Mouse (Mus musculus): ENCODE measurements around the gene Klf1.
"Not testable (repeated sequence)": the region's sequence is repeated elsewhere in the genome, so short reads cannot be mapped to it uniquely, and the experiment has no call there.

Gene Klf1

DNA sequence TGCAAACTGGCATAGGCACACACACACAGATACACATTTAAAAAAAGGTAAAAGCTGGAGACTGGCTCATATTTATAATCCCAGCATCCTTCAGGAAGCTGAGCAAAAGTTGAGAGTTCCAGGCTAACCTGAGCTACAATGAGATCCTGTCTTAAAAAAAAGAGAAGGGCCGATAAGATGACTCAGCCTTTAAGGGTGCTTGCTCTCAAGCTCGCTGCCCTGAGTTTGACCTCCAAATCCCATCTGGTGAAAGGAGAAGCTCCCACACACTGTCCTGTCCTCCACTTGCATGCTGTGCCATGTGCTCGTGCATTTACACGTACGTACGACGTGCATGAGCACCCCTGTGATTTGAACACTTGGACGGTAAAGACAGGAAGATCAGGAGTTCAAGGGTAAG lies 5.8 kb downstream of the Klf1 start:
- DNase-seq (ENCODE audit: low spot score in 2 of 2): no peak

DNA sequence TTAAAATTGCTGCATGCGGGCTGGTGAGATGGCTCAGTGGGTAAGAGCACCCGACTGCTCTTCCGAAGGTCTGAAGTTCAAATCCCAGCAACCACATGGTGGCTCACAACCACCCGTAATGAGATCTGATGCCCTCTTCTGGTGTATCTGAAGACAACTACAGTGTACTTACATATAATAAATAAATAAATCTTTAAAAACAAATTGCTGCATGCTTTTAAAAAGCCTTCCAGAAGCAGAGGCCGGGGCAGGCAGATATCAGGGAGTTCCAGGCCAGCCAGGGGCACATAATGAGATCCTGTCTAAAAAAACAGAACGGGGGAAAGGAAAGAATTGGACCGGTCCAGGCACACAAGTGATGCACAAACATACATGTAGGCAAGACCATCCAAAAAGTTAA lies 6.3 kb downstream of the Klf1 start:
- DNase-seq (ENCODE audit: low spot score in 2 of 2): not testable (repeated sequence)

DNA sequence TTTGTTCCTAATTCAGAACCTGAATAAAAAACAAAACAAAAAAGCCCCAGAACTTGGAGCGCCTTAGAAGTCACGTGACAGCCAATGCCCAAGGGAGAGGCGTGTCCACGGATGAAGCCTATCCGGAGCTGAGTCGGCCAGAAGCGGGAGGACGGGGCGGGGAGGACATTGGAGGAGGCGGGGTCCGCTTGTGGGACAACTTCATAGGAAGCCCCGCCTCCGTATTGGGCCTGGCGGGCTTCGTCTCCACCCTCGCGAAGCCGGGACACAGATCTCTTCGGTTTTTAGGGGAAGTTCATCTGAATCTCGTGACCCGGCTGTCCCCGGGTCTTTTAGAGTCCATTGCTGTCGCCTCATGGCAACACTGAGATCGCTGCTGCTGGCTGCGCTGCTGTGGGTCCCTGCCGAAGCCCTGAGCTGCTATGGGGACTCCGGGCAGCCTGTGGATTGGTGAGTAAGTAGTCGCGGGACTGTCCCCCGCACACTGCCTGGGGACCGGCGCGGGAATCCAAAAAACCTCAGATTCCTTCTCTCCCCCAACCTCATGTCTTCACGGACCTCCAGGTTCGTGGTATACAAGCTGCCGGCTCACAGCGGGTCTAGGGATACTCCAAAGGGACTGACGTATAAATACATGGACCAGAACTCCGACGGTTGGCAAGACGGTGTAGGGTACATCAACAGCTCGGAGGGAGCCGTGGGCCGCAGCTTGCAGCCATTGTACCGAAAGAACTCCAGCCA lies 6.9 kb downstream of the Klf1 start, which contains the start of gene Dnase2a:
Gene Dnase2a, plus strand, starts transcription at position 140 of the 741 bp plus-strand sequence.
- peak; percentile 65 to 85 for DNase-seq (ENCODE audit: low spot score in 2 of 2)

DNA sequence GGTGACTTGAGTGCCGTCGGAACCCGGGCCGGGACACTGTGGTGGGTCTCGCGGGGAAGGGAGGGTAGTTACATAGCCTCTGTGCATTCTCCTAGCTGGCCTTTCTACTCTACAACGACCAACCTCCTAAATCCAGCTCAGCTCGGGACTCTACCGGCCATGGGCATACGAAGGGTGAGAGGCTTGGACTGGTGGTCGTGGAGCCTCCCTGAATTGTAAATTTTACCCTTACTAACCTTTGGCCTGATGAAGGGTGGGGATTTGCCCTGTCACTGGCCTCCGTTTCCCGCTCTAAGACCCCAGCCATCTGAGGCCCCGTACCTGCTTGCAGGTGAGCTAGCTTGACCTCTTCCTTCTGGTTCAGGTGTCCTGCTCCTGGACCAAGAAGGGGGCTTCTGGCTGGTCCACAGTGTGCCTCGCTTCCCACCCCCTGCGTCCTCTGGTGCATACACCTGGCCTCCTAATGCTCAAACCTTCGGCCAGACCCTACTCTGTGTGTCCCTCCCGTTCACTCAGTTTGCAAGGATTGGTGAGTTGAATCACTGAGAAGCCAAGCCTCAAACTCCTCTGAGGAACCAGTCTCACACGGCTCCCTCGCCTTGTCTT lies 7.5 kb downstream of the Klf1 start:
- no peak for DNase-seq (ENCODE audit: low spot score in 2 of 2)

DNA sequence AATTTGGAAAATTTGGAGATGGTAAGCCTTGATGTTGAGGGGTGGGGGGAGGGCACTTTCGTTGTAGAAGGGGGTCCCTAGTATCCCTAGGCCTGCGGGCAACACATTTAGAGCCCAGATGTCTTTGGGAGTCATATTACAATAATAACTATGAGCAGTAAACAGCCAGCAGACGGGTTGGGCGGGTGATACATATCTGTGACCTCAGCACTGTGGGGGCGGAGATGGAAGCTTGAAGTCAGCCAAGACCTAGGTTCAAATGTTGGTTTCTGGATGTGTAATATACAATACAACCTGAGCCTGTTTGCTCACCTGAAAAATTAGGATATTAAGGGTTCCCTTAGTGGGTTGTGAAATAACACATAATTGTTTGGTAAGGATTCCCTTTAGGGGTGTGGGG lies 8.2 kb downstream of the Klf1 start:
- DNase-seq (ENCODE audit: low spot score in 2 of 2): no peak

DNA sequence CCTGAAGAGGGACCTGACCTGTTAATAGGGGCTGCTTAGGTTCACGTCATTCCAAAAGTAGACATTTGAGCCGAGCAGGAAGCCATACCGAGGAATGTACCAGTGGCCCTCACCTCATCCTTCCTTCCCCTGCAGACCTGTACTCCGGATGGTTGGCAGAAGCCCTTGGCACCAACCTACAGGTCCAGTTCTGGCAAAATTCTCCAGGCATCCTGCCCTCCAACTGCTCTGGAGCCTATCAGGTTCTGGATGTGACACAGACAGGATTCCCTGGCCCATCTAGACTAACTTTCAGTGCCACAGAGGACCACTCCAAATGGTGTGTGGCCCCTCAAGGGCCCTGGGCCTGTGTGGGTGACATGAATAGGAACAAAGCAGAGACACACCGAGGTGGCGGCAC lies 8.8 kb downstream of the Klf1 start:
- no peak for DNase-seq (ENCODE audit: low spot score in 2 of 2)

DNA sequence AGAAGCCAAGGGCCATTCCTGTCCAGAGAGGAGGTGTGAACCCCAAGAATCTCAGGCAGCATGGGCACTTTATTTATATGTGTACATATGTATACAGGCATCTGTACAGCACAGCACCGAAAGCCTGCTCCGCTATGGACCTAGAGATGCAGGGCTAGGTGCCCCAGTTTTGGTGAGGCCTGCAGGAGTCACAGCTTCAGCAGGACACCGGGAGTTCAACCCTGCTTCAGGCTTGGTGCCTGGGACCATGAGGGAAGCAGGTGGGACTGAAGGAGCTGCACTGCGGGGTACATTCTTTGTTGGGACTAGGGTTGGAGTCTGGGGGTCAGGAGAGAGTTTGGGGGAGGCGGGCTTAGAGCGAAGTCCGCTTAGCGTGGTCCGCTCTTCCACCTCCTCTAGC lies 10.1 kb downstream of the Klf1 start:
- no peak for DNase-seq (ENCODE audit: low spot score in 2 of 2)

- DNase-seq (ENCODE audit: low spot score in 2 of 2): no peak
Measured at GRCm38 (mm10) chr8:84912391-84912790, 10.7 kb downstream of the Klf1 start.

DNA sequence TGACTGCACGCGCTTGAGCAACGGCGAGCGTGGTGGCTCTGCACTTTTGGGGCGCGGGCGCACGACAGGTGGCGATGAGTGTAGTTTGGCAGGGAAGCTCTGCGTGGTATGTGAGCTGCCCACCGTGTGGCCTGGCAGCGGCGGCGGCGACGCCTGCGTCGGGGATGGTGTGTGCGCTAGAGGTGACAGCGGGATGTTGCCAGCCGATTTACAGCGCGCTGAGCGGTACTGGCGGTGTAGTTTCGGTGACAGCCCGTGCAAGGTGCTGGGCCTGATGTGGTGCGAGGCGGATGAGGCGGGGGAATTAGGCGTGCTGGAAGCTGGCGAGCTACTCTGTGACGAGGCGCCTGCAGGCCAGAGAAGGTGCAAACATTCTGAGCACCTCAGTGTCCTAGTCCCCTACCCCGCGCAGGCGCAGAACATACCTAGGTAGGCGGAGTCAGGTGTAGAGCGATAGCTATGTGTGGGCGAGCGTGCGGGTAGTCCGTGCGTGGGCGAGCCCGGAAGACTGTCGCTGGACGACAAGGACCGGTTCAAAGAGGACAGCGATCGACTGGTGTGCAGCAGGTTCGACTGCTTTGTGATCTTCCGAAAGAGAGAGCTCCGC lies 11.3 kb downstream of the Klf1 start:
- DNase-seq (ENCODE audit: low spot score in 2 of 2): no peak

DNA sequence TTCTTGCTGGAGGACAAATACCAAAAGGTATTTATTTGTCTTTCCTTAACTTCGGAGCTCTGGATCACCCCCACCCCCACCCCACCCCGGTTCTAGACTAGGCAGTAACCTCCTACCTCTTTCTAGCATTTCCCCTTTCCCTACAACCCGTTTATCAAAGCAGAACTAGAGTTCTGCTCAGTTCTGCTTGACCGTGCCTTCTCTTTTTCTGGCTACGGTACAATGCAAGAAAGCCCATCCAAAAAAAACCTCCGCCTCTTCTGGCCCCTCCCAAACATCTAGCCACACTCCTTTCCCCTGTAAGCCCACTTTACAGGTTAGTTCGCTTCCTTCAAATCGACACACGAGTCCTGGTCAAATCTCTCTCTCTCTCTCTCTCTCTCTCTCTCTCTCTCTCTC lies 11.8 kb downstream of the Klf1 start:
- no peak for DNase-seq (ENCODE audit: low spot score in 2 of 2)

DNA sequence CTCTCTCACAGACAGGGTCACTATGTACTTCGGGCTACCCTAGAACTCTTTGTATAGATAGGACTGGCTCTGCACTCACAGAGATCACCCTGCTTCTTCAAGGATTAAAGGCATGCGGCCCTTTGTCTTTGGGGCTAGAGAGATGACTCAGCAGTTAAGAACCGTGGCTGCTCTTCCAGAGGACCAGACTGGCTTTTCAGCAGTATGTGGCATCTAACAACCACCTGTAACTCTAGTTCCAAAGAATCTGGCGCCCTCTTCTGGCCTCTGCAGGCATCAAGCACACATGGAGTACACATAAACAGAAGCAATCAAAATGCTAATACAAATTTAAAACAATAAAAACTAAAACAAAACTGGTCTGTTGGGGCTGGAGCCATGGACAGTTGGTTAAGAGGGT lies 12.2 kb downstream of the Klf1 start:
- DNase-seq (ENCODE audit: low spot score in 2 of 2): no peak

DNA sequence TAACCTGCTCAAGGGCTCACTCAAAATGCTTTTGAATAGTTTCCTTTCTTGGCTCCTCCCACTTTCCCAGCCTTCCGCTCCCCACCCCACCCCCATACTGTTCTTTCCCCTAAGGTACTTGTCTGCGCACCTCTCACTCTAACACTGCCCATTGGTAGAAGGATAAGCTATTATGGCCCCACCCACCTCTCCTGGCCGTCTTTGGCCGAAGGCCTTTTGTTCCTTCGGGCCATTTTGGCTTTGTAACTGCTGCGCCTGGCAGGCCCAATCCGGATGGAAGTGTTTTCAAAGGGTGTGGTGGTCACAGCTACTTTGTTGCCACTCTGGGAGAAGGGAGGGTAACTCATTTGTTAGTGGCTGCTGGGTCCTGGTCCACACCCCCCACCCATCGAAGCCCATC lies 13.5 kb downstream of the Klf1 start:
- no peak for DNase-seq (ENCODE audit: low spot score in 2 of 2)

- DNase-seq (ENCODE audit: low spot score in 2 of 2): no peak
Measured at GRCm38 (mm10) chr8:84917781-84918180, 16.1 kb downstream of the Klf1 start.

DNA sequence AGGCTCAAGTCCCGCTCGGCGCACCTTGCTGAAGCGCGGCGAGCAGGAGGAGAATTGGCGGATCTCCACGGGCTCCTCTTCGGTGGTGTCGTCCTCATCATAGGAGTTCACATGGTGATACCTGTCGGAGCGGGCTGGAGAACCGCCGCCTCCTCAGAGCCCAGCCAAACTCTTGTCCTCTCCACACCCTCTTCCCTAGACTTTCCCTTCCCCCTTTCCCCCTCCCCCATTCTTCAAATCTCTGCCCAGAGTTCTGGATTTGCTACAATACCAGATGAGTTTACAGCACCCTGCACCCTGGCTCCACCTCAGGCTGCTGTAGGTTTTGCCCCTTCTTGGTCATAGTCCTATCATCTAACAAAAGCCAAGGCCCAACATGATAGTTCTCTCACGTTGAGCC lies 16.9 kb downstream of the Klf1 start:
- DNase-seq (ENCODE audit: low spot score in 2 of 2): no peak

DNA sequence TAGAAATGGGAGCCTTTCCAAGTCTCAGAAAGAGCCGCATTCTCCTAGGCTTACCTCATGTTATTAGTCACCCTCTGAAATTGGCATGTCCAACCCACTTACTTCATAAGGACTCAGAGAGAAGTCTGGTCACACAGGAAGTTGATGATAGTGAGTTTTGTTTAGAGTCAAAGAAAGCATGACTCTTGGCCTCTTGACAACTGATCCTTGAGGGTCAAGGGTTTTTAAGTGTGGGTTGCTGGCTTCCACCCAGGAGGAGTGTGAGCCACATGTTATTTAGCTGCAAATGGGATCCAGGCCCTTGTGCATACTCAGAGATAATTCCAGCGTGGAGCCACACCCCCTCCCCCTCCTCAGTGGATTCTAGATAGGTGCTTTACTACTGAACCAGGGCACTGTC lies 19.9 kb downstream of the Klf1 start:
- no peak for DNase-seq (ENCODE audit: low spot score in 2 of 2)

DNA sequence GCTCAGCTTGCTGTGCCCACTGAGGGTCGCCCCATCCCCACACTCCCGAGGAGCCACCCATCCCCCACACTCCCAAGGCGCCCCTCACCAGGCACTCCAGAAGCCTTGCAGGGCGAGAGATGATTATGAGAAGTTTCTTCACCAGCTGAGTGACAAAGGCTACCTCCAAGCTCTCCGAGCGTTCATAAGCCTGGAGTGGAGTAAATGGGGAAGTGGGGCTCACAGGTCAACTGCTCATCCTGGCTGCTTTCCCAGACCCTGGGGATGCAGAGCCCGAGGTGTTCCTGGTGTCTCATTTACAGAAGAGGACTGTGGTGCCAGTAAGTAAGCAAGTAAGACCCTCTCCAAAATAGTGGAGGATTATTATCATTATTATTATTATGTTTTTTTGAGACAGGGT lies 23.8 kb downstream of the Klf1 start:
- DNase-seq (ENCODE audit: low spot score in 2 of 2): no peak

GRCm38 (mm10) chr8:84927513-84927912 lies 25.8 kb downstream of the Klf1 start:
- DNase-seq (ENCODE audit: low spot score in 2 of 2): no peak

GRCm38 (mm10) chr8:84928456-84929306 lies 27.0 kb downstream of the Klf1 start:
- peak in 1 of 2 experiments; percentile 84 for DNase-seq (ENCODE audit: low spot score in 2 of 2)

DNA sequence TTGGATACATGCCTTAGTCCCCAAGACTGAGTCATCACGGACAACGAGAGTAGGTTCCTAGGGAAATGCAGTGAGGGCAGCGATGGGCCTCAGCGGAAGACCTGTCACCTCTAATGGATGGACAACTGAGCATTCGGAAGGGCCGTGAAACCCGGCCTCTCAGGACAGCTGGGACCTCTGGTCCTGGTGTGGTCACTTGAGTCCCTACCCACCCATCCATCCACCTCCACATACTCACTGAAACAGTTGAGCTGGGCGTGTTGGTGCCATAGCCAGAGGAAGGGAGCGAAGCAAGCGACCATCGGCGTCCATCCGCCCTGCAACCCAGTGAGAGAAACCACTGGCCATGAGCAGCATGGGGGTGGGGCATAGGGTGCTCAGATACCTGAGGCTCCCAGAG lies 28.9 kb downstream of the Klf1 start:
- no peak for DNase-seq (ENCODE audit: low spot score in 2 of 2)

DNA sequence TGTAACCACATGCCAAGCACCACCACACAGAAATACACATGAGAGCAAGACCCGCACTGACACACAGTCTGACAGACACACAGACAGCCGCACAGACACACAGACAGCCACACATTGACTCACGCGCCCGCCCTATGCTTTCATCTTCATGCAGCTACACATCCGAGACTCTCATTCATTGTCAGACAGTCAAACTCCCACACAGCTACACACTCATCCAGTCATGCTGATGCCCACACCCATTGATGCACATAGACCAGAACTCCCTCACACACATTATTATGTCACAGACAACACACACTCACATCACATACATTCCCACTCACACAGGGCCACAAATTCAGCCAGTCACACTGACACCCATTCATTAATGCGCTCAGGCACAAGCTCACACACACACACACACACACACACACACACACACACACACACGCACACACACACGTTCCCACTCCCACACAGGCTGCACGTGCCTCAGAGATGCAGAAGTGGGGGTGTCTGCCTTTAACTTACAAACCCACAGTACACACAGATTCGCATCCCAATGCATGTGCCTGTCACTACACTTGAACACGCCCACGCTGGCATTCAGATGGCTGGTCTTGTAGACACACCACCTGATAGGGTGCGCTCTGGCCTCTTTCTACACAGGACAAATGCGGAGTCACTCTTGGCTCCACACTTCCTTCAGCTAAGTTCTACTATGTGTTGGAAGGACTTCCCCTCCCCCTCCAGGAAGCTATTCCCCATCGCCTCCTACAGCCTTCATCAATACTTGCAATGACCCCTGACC lies 32.2 kb downstream of the Klf1 start:
- DNase-seq (ENCODE audit: low spot score in 2 of 2): no peak

- DNase-seq (ENCODE audit: low spot score in 2 of 2): peak in 1 of 2 experiments; percentile 57
Measured at GRCm38 (mm10) chr8:84934860-84935259, 33.1 kb downstream of the Klf1 start.
